Mouse (Mus musculus) retina, postnatal 1 day (tissue): ENCODE results near the gene Slc2a1.
A peak's percentile ranks its signal among the peaks of the same experiment; 100 is the strongest.

Experiments used
- DNase-seq: peaks from one replicate; pipeline ENCODE4 v3.0.0-alpha.2; 2012

The Slc2a1 gene

DNA sequence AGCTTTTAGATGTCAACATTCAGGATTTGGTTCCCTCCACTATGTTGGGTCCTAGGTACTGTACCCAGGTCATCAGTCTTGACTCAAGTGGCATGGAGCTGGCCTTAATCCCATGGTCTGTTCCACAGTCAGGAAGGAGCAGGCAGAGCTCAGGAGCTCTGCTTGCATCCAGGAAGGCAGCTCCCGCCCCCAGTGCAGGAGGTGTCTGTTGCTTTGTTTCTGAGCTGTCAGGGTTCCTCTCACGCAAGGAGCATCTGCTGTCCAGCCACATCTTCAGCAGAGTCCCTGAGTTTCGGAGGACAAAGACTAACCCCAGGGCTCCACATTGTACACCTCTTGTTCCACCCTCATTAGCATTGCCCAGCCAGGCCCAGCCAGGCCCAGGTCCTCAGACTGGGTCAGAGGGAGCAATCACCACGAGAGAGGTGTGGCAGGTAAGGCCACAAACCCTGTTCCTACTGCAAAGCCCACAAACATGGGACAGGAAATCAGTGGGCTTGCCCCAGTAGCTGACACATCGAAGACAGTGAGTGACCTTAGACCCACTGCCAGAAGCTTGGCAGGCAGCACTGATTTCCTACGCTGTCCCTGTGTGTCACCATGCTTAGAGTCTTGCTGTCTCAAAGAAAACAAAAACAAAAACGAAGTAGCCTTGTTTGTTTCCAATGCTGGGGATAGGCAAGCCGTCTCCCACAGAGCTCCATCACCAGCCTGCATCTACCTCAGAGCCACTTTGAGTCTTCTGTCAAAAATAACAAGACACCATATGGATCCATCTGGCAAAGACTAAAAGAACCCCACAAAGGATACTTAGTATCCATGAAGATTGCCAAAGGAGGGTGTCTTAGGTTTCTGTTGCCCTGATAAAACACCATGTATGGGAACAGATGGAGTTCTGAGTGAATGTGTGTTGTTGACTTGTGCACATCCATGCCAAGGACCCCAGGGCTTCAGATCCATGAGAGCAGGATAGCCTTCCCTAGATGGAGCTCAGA, 10.0 kb upstream of the Slc2a1 start:
- no peak for DNase-seq

GRCm38 (mm10) chr4:119101392-119101791, 7.1 kb upstream of the Slc2a1 start:
- DNase-seq, result no peak

DNA sequence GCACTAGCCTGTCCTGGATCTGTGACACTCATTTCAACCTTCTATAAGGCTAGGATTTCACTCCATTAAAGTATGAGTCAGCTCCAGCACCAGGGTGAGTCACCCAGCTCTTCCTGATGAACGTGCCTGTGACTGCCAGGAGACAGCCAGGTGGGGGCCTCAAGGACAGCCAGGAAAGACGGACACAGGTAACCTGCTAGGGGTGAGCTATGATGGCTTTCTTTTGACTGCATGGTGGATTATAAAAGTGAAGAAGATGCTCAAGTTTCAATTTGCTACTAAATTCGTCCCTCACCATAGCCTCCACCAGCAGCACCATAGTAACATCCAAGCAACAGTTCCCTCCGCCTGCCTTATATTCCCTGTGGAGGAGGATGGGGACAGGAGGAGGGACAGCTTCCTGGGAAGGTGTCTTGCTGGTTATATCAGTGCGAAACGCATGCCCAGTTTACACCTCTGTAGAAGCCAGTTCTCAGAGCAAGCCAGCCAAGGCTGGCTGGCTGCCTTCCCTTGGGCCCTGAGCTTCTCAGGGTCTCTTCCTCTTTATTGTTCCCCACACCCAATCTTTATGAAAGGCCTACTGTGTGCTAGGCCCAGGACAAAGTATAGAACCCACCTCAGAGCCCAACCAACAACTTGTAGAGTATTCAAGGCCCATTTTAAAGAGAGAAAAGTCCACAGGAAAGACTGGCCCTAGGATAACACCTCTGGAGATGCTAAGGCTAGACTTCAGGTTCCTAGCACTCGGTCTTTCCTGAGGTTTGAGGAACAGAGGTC, 6.0 kb upstream of the Slc2a1 start:
- DNase-seq, result no peak

- no peak for DNase-seq
Measured at GRCm38 (mm10) chr4:119104847-119105246, 3.7 kb upstream of the Slc2a1 start.

- DNase-seq, result peak; percentile 71
Measured at GRCm38 (mm10) chr4:119105704-119106103, 2.8 kb upstream of the Slc2a1 start.

GRCm38 (mm10) chr4:119107867-119108266, 644 bp upstream of the Slc2a1 start:
- DNase-seq, result no peak

DNA sequence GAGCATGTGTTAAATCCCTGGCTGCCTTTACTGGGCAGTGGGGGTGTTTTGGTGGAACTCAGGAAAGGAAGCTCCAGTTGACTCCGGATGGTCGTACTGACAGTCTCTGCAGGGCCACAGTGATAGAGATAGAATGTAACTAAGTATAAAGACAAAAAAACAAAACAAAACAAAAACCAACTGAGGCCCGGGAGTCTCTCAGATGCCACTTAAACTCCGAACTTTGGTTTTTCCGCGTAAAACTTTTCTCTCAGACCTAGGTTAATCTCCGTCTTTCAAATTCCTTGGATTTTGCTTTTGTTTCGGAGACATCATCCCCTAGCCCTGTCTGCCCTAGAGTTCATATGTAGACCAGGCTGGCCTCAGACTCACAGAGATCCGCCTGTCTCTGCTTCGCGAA, 1.1 kb downstream of the Slc2a1 start:
- DNase-seq, result no peak

DNA sequence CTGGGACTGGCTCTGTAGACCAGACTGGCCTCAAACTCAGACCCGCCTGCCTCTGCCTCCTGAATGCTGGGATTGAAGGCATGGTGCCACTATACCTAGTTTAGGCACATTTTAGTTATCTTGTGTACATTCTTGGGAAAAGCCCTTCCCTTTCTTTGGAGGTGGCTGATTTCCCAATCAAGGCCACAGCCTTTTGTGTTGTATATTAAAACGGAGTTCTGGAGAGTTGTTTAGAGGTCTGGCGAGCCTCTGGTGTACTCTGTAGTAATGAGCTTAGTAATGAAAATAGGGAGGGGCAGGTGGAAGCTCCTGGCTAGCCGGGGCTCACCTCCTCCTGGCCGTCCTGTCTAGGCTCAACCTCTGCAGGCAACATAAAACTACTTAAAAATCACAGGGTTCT, 2.0 kb downstream of the Slc2a1 start:
- no peak for DNase-seq

DNA sequence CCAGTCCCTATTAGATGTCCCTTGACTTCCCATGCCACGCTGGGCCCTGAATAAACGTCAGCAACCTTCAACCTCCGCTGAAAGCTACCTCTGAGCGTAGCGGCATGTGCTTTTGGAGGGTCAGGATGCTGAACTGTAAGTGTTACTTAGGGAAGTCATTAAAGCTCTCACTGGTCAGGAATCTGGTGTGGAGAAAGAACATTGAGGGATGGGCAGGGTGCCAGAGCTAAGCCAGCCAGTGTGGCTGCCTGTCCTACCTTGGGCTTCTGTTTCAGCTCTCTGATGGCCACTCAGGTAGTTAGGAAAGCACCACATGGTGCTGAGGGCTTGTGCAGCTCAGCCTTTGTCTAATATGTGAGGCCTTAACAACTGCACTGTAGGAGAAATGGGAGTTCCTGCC, 2.9 kb downstream of the Slc2a1 start:
- no peak for DNase-seq

DNA sequence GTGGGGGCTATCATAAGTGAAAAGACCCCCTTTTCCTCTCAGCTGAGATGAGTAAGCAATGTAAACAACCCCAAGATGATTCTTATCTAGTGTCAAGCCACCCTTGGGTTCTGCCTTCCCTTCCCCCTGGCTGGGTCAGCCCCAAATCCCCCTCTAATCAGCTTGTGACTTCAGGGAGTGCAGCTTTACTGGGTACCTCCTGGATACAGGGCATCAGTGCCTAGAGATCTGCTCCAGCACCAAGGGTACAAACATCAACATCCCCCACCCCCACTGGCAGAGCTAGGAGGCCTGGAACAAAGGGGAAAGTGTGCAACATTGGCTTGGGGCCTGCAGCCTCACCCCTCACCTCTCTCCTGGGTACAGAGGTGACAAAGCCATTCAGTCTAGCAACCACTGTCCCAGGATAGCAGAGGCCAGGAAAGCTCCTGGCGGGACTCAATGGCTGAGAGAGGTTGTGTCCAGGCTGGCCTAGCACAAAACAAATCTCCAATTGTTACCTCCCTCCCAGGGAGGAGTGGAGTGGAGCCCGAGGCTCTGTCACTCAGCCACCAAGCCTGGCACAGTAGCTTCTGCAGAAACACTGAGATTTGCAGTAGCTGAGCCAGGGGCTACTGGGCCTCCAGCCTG, 3.9 kb downstream of the Slc2a1 start:
- DNase-seq, result peak; percentile 54

DNA sequence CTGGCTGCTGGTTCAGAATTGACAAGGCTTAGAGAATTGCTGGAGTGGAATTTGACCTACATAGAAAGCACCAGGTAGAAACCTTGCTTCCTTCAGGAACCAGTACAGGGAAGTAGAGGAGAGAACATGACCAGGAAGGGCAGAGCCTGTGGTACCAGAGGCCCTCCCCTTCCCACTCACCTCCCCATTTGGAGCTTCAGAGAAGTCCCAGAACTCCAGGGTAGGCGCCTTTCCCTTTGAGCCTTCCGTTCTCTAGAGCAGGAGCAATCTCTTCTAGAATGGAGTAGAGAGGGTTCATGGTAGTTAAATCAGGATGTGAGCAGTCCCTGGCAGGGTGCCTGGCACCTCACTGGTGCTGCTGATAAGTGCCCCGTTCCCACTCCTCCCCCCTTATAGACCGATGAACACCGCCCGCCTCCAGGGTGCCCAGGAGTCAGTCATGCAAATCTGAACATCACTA, 7.1 kb downstream of the Slc2a1 start:
- no peak for DNase-seq

DNA sequence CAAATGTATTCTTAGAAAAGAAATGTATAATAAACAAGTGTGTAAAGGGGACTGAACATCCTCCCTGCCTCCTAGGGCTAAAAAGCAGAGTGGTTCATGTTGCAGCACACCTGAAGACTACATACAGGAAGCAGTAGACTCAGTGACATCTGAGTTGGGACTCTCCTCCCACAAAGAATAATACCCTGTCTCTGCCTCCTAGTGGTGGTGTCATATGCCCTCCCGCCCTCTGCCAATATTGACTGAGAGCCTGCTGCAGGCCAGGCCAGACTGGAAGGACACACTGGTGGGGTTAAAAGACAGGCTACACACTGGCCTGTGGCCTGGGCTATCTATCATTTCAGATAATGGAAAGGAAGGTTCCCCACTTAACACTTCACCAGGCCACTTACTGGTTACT, 7.8 kb downstream of the Slc2a1 start:
- no peak for DNase-seq

GRCm38 (mm10) chr4:119117571-119117970, 9.1 kb downstream of the Slc2a1 start:
- no peak for DNase-seq

DNA sequence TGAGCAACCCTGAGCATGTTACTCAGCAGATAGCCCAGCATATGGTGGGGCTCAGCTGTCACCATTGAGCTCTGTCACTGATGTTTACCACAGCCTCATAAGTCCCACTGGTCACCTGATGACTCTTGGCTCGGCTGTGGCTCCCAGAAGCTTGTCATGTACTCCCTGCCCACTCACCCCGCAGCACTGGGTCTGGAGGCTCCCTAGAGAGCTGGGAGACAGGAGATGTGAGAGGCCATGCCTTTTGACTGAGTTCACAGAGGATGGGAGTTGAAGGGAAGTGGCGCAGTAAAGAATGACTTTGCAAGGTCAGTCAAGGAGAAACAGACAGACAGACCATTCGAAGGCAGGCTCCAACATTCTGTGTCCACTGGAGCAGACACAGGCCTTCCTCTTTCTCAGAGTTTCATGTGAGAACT, 10.2 kb downstream of the Slc2a1 start:
- DNase-seq, result no peak

DNA sequence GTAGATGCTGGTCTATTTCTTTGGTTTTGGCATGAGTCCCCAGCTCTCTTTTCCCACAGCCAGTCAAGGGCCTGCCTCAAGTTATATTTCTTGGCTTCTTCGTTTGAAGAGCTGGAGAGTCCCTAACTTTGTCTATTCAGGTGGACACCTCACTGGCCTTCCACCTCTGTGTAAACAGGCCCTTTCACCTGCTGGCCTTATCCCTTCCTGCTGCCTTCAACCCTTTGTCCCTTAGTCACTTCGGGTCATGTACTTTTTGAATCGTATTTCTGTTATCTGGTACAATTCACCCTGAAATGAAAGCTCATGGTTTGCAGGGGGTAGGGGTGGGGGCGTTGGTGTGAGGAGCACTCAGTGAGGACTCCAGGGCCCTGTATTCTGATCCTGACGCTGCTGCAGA, 10.8 kb downstream of the Slc2a1 start:
- no peak for DNase-seq

DNA sequence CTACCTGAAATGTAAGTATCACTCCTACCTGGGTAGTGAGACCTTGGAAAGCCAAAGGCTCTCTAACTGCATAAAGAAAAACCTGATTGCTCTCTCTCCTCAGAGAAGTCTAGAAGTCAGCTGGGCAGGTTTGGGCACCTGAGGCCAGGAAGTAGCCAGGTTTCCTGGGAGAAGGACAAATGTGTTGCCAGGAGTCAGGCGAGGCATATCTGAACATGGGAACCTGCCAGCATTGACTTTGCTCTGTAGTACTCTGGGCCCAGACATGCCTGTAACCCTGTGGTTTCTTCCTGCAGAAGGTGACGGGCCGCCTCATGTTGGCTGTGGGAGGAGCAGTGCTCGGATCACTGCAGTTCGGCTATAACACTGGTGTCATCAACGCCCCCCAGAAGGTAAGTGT, 11.6 kb downstream of the Slc2a1 start:
- DNase-seq, result no peak

DNA sequence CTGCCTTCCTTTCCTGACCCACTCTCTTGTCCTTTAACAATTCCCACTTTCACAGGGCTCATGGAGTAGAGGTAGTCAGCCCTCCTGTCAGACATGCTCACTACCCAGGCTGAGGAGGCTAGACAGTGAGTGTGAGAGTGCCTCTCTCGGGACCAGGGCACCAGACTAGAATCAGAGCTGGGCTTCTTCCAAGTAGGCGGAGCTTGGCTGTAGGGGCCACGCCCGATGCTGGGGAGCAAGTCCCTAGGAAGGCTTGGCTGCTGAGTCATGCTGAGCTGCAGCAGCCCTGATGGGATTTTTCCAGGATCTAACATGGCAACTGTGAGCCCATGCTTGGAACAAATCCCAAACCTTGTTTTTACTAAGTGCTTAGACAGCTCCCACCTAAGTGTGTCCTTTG, 12.7 kb downstream of the Slc2a1 start:
- DNase-seq, result peak; percentile 80

GRCm38 (mm10) chr4:119124771-119125273, 16.3 kb downstream of the Slc2a1 start:
- DNase-seq, result no peak

- DNase-seq, result no peak
Measured at GRCm38 (mm10) chr4:119125577-119126270, 17.2 kb downstream of the Slc2a1 start.

DNA sequence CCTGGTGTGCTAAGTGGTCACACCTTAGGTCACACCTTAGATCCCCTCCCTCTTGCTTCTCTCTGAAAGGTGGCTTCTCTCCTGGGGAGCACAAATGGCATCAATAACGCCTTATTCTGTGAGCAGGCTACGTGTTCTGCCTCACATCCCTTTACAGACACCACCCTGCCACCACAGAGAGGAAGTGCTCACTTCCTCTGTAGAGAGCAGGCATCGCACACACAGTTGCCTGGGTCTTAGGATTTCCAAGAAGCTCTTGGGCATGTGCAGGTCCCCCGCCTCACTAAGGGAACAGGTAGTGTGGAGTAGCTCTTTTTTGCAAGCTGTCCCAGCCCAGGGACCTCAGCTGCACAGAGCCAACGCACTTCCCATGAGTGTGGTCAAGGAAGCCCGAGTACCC, 18.7 kb downstream of the Slc2a1 start:
- no peak for DNase-seq

DNA sequence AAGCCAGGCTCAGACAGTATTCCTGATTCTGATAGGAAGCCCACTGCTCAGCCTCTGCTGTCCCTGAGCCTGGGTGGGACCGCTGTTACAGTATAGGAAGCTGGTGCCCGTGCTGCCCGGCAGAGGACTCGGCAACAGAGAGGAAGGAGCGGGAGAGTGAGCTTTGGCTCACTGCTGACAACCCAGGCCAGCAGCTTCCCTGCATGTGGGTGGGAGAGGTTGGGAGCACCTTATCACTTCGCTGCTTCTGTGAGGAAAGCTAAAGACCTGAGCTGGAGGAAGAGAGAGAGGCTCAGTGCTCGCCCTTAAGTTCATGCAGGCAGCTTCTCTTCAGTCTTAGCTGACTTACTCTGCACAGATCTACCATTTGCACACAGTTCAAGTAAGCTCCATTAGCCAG, 20.0 kb downstream of the Slc2a1 start:
- no peak for DNase-seq

DNA sequence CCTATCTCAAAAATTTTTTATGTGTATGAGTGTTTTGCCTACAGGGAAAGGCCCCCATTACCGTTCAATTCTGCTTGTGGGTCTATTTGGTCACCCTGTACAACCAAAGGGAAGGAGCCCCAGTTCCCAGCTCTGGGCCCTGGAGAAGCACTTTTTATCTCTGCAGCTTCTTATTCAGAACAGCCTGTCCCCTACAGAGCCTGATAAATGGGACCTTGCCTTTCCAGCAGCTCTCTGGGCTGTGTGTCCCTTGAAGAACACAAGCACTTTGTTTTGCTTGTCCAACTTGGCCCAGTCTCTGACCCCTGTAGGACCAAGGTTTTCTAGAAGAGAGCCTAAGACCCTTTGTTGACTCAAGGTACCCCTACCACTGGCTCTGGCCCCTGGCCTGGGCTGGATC, 20.6 kb downstream of the Slc2a1 start:
- DNase-seq, result no peak
